Mouse (Mus musculus) activated CD4-positive, CD25-positive, alpha-beta regulatory T cell, adult 4 months (primary cell): Measurements from ENCODE around the gene Ush1c. TPM values are rescaled to one million over a fixed set of nuclear protein-coding genes. Genes with fewer than 3 reads are reported as not detected.
"Not testable (repeated sequence)": the region's sequence is repeated elsewhere in the genome, so short reads cannot be mapped to it uniquely, and the experiment has no call there.

Source experiments
- ATAC-seq: one replicate; pipeline ENCODE4 v1.8.0; 2017
- polyA plus RNA-seq, 2 experiments: library from polyadenylated mRNA; unstranded; fragments of 100-300 nt; shearing (Covaris generic); gene quantifications; one replicate each; pipeline ENCODE4 v1.2.1; 2017

Ush1c gene
- polyA plus RNA-seq, 2 experiments from 2014 or later: not detected

GRCm38 (mm10) chr7:46204046-46204471 lies 34.2 kb downstream of the Ush1c start:
- ATAC-seq: no peak

- no peak for ATAC-seq
These were observed 36.7 kb downstream of the Ush1c start for GRCm38 (mm10) chr7:46201649-46202048.

GRCm38 (mm10) chr7:46200021-46200420 lies 38.3 kb downstream of the Ush1c start:
- no peak for ATAC-seq

- ATAC-seq: no peak
These were observed 42.9 kb downstream of the Ush1c start for GRCm38 (mm10) chr7:46195356-46195755.

- no peak for ATAC-seq
These were observed 54.1 kb downstream of the Ush1c start for GRCm38 (mm10) chr7:46184232-46184631.

- no peak for ATAC-seq
These were observed 56.7 kb downstream of the Ush1c start for GRCm38 (mm10) chr7:46181590-46181989.

- no peak for ATAC-seq
These were observed 58.6 kb downstream of the Ush1c start, which contains the start of gene Abcc8 for GRCm38 (mm10) chr7:46179431-46180275. TSS of gene Abcc8 (minus strand) at chr7:46180033.

- not testable (repeated sequence) for ATAC-seq
These were observed 69.3 kb downstream of the Ush1c start for GRCm38 (mm10) chr7:46168980-46169379.

- no peak for ATAC-seq
These were observed 69.9 kb downstream of the Ush1c start for GRCm38 (mm10) chr7:46168402-46168801.

GRCm38 (mm10) chr7:46167901-46168300 lies 70.4 kb downstream of the Ush1c start:
- ATAC-seq: no peak

- no peak for ATAC-seq
These were observed 72.4 kb downstream of the Ush1c start for GRCm38 (mm10) chr7:46165876-46166275.

- ATAC-seq: no peak
These were observed 75.6 kb downstream of the Ush1c start for GRCm38 (mm10) chr7:46162731-46163130.

- no peak for ATAC-seq
These were observed 76.1 kb downstream of the Ush1c start for GRCm38 (mm10) chr7:46162132-46162727.

- no peak for ATAC-seq
These were observed 76.7 kb downstream of the Ush1c start for GRCm38 (mm10) chr7:46161615-46162014.

- no peak for ATAC-seq
These were observed 80.6 kb downstream of the Ush1c start for GRCm38 (mm10) chr7:46157746-46158145.

- no peak for ATAC-seq
These were observed 83.5 kb downstream of the Ush1c start for GRCm38 (mm10) chr7:46154498-46155488.

GRCm38 (mm10) chr7:46152819-46153351 lies 85.4 kb downstream of the Ush1c start:
- ATAC-seq: no peak

GRCm38 (mm10) chr7:46147417-46147816 lies 90.9 kb downstream of the Ush1c start:
- ATAC-seq: no peak

- no peak for ATAC-seq
These were observed 91.5 kb downstream of the Ush1c start for GRCm38 (mm10) chr7:46146675-46147308.
